Mouse (Mus musculus) embryonic facial prominence, embryonic 10.5 days (tissue): ENCODE data around the gene Slc15a1. TPM values are rescaled to one million over a fixed set of nuclear protein-coding genes. Genes with fewer than 3 reads are reported as not detected.
"Not testable (repeated sequence)": the region's sequence is repeated elsewhere in the genome, so short reads cannot be mapped to it uniquely, and the experiment has no call there.

Source experiments
- DNase-seq: peaks from one replicate; pipeline ENCODE4 v3.0.0-alpha.2; 2017; ENCODE audit warnings: low spot score
- H3K27ac ChIP-seq: fragments of 300-500 bp; sonication (generic); replicated peaks from 2 replicates; pipeline ENCODE4 v1.5.1; 2016; ENCODE audit warnings: mild to moderate bottlenecking
- H3K27me3 ChIP-seq: fragments of 300-500 bp; sonication (generic); replicated peaks from 2 replicates; pipeline ENCODE4 v1.6.1; 2016; ENCODE audit warnings: low read depth, mild to moderate bottlenecking; ENCODE audit not compliant: poor library complexity, severe bottlenecking
- H3K36me3 ChIP-seq: fragments of 300-500 bp; sonication (generic); replicated peaks from 2 replicates; pipeline ENCODE4 v1.6.1; 2016; ENCODE audit warnings: mild to moderate bottlenecking, moderate library complexity
- H3K4me1 ChIP-seq: fragments of 300-500 bp; sonication (generic); 2 replicates; pipeline ENCODE4 v1.6.1; 2016
- H3K4me3 ChIP-seq: fragments of 300-500 bp; sonication (generic); 2 replicates; pipeline ENCODE4 v1.5.1; 2016; ENCODE audit warnings: mild to moderate bottlenecking, moderate library complexity
- H3K9me3 ChIP-seq: fragments of 300-500 bp; sonication (generic); 2 replicates; pipeline ENCODE4 v1.6.1; 2016; ENCODE audit warnings: mild to moderate bottlenecking
- WGBS: fragments of 180-500 bp; shearing (Covaris S2); methylation state at CpG from one replicate; pipeline ENCODE4 v1.1.7; 2016; 5-methylcytosine and 5-hydroxymethylcytosine counted together
- polyA plus RNA-seq: library from polyadenylated mRNA; unstranded; fragments of >200 nt; fragmentation: Nextera tagmentation; extraction: Ambion mirVana; gene quantifications from 2 replicates; pipeline ENCODE4 v1.2.1, GENCODE M21; 2016

The Slc15a1 gene
- polyA plus RNA-seq, 1 experiment from 2014 or later = 0.05 TPM

DNA sequence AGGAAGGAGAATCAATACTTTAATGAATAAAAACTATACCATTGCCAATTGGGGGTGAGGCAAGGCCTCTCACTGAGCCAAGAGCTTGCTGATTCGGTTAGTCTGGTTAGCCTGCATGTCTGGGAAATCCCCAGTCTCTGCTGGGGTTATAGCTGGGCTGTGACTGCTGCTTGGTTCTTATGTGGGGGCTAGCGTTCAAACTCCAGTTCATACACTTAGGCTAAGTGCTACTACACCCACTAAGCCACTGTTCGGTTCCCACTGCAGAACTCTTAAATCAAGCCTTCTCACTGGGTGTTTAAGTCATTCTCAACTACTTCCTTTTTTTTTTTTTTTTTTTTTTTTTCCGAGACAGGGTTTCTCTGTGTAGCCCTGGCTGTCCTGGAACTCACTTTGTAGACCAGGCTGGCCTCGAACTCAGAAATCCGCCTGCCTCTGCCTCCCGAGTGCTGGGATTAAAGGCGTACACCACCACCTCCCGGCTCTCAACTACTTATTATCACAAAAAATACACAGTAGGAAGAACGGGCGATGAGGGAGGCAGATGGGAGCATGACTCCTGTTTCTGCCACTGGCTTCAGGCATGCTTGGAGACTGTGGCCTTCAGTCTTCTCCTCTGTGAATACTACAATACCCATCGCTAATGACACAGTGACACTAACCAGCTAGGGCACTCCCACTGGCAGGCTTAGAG is 88.3 kb downstream of the Slc15a1 start:
- WGBS = 92% methylated on average over 11 of the region's 12 CpGs
- H3K9me3 ChIP-seq = peaks cover 4% of the 10 kb centered on the region; the same call in 1 of the 2 replicates
- no peaks in the 10 kb centered on the region for H3K36me3 ChIP-seq
- H3K4me3 ChIP-seq = no peak overlapping the region
- H3K27me3 ChIP-seq = no peaks in the 10 kb centered on the region
- H3K27ac ChIP-seq = no peak overlapping the region
- DNase-seq = no peak
- H3K4me1 ChIP-seq = no peaks in the 10 kb centered on the region

DNA sequence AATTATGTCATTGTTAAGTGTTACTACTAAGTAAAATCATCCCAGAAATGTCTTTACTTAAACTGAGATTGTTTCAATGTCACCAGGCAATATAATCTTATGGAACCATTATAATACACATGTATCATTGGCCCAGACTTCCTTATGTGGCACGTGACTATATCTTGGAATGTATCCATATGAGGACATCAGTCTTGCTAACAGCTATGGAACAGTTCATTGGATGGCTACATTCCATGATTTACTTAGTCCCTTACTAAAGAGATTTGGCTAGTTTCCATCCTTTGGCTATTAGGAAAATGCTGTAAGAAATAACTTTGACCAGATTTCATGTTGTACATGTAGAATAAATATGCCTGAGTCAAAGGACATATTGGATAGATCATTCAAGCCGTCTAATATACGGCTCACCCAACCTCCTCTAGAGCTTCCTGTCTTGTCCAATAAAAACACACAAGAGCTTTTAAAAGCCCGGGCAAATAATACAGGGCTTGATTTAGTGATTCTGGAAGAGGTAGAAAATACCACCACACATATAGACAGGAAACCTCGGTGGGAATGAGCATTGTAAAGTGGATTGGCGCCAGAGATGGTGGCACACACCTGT is 90.3 kb downstream of the Slc15a1 start:
- 89% methylated on average over 6 of the region's 6 CpGs for WGBS
- no peak for DNase-seq
- H3K27ac ChIP-seq = no peak overlapping the region
- H3K4me3 ChIP-seq = no peak overlapping the region
- no peaks in the 10 kb centered on the region for H3K9me3 ChIP-seq
- no peaks in the 10 kb centered on the region for H3K4me1 ChIP-seq
- H3K36me3 ChIP-seq = no peaks in the 10 kb centered on the region
- no peaks in the 10 kb centered on the region for H3K27me3 ChIP-seq

DNA sequence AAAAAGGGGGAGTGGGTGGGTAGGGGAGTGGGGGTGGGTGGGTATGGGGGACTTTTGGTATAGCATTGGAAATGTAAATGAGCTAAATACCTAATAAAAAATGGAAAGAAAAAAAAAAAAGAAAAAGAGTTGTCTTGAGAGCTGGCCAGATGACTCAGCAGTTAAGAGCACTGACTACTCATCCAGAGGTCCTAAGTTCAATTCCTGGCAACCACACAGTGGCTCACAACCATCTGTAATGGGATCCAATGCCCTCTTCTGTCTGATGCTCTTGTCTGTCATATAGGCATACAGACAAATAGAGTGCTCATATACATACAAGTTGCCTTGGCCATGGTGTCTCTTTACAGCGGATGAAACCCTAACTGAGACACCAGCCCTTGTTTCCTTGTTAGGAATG is 91.3 kb downstream of the Slc15a1 start:
- not testable (repeated sequence) for H3K4me3 ChIP-seq, H3K36me3 ChIP-seq, H3K27ac ChIP-seq, DNase-seq, H3K27me3 ChIP-seq, H3K9me3 ChIP-seq, H3K4me1 ChIP-seq
- 92% methylated on average over 1 of the region's 1 CpGs for WGBS

Other genes starting within 250 kb of the Slc15a1 start
- 39.9 and 43.0 TPM in 2 replicates for gene Stk24, start 125.2 kb downstream of the Slc15a1 start, polyA plus RNA-seq